Mouse (Mus musculus): Measurements from ENCODE around the gene Olfr544. TPM values are rescaled to one million over a fixed set of nuclear protein-coding genes. Genes with fewer than 3 reads are reported as not detected.
"Not testable (repeated sequence)": the region's sequence is repeated elsewhere in the genome, so short reads cannot be mapped to it uniquely, and the experiment has no call there.

Gene Olfr544
- polyA plus RNA-seq, 1 experiment from 2014 or later = 0.04 TPM

DNA sequence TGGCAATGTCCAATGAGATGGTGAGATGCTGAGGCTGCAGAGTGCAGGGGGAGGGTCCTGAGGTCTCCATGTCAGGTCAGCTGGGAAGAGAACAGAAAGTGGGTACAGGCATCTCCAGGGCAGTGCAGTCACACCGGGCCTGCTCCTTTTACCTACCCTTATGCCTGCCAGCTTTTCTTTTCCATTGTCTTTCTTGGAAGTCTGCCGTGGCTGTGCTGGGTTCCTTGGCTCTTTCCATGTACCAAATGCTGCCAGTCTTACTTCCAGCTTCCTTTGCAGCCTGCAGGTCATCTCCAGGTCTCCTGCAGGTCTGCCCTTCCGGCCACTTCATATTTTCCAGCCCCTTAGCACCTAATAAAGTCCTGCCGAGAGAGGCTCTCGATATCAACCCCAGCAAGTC, 13.9 kb upstream of the Olfr544 start:
- no peaks in the 10 kb centered on the region for H3K9me3 ChIP-seq
- H3K27me3 ChIP-seq (replicated peaks) = no peaks in the 10 kb centered on the region
- ATAC-seq (ENCODE audit: insufficient read depth, low FRiP score, low read depth) = no peak
- 64% methylated on average over 5 of the region's 5 CpGs for WGBS
- no peaks in the 10 kb centered on the region for H3K4me1 ChIP-seq
- no peak overlapping the region for H3K4me2 ChIP-seq
- no peaks in the 10 kb centered on the region for H3K36me3 ChIP-seq
- no peak overlapping the region for H3K4me3 ChIP-seq (replicated peaks)
- no peak overlapping the region for H3K27ac ChIP-seq
- no peak overlapping the region for H3K9ac ChIP-seq

DNA sequence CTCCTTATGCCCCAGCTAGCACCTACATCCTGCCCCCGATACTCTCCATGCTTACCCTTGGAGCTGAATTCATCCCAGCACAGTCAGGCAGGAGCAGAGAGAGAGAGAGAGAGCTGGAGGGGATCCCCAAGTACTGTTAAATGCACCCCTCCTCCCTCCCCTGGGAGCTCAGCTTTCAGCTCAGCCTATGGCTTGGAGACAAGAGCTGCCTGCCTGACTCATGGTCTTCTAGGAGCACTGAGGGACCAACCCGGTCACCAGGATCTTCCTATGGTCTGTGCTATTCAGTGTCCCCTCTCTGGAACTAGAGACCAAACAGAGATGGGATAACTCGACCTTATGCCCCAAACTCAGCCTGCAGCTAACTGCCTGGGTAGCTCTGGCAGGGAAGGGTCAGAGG, 11.4 kb upstream of the Olfr544 start, which contains the start of gene Olfr545:
Olfr545 (minus strand) TSS at position 101 of the 400 bp plus-strand sequence.
- Histone ChIP-seq H3K4me1 (no peaks in the 10 kb centered on the region), H3K9ac (no peak within 1 kb of the TSS), H3K4me3 (replicated peaks) (no peak within 1 kb of the TSS), H3K4me2 (no peak within 1 kb of the TSS), H3K27me3 (replicated peaks) (no peaks in the 10 kb centered on the region), H3K27ac (no peak within 1 kb of the TSS), H3K9me3 (no peaks in the 10 kb centered on the region), H3K36me3 (no peaks in the 10 kb centered on the region)
- 55% methylated on average over 3 of the region's 3 CpGs for WGBS
- no peak for ATAC-seq (ENCODE audit: insufficient read depth, low FRiP score, low read depth)

GRCm38 (mm10) chr7:102494416-102494815, 6.3 kb upstream of the Olfr544 start:
- H3K4me2 ChIP-seq; H3K4me3 ChIP-seq (replicated peaks); H3K9ac ChIP-seq; H3K9me3 ChIP-seq; ATAC-seq (ENCODE audit: insufficient read depth, low FRiP score, low read depth); H3K27me3 ChIP-seq (replicated peaks); H3K36me3 ChIP-seq; H3K4me1 ChIP-seq; H3K27ac ChIP-seq: not testable (repeated sequence)
- 39% methylated on average over 7 of the region's 7 CpGs for WGBS

DNA sequence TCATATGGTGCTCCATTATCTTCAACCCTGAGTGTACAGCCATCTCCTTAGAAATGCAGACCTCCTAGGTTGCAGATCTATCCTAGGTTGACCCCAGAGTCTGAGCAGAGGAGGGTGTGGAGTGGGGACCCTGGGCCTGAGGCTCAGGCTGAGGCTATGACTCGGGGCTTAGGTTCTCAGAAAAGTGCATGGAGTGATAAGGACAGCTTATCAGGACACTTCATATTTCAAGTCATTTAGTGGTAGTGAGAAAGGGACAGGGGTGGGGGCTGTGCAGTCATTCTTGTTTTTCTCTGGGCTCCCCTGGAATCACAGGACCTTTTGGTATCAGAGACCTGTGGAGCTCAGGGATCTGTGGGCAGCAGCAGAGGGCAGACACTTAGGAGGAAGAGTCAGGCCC, 2.0 kb downstream of the Olfr544 start:
- Histone ChIP-seq H3K4me2 (no peak overlapping the region), H3K27me3 (replicated peaks) (no peaks in the 10 kb centered on the region), H3K27ac (no peak overlapping the region), H3K9me3 (no peaks in the 10 kb centered on the region), H3K36me3 (no peaks in the 10 kb centered on the region), H3K4me1 (no peaks in the 10 kb centered on the region), H3K9ac (no peak overlapping the region), H3K4me3 (replicated peaks) (no peak overlapping the region)
- ATAC-seq (ENCODE audit: insufficient read depth, low FRiP score, low read depth) = 0 out of 2 replicates have a peak, but pooled peaks have one; percentile 10
- 40% methylated on average over 1 of the region's 1 CpGs for WGBS

GRCm38 (mm10) chr7:102484766-102485165, 3.3 kb downstream of the Olfr544 start:
- H3K4me1 ChIP-seq; ATAC-seq (ENCODE audit: insufficient read depth, low FRiP score, low read depth); H3K4me3 ChIP-seq (replicated peaks); H3K9me3 ChIP-seq; H3K9ac ChIP-seq; H3K27ac ChIP-seq; H3K27me3 ChIP-seq (replicated peaks); H3K4me2 ChIP-seq; H3K36me3 ChIP-seq: not testable (repeated sequence)
- 71% methylated on average over 8 of the region's 8 CpGs for whole genome bisulfite sequencing

GRCm38 (mm10) chr7:102483665-102484064, 4.4 kb downstream of the Olfr544 start:
- ATAC-seq (ENCODE audit: insufficient read depth, low FRiP score, low read depth) = no peak
- 66% methylated on average over 2 of the region's 2 CpGs for WGBS
- Histone ChIP-seq H3K9me3 (no peaks in the 10 kb centered on the region), H3K36me3 (no peaks in the 10 kb centered on the region), H3K4me3 (replicated peaks) (no peak overlapping the region), H3K4me2 (no peak overlapping the region), H3K27me3 (replicated peaks) (no peaks in the 10 kb centered on the region), H3K4me1 (no peaks in the 10 kb centered on the region), H3K27ac (no peak overlapping the region), H3K9ac (no peak overlapping the region)

- no peak for ATAC-seq (ENCODE audit: insufficient read depth, low FRiP score, low read depth)
Observed at GRCm38 (mm10) chr7:102481579-102481978, 6.5 kb downstream of the Olfr544 start, which contains the start of gene Olfr543. TSS of gene Olfr543 (minus strand) at chr7:102481679.

GRCm38 (mm10) chr7:102480821-102481220, 7.3 kb downstream of the Olfr544 start:
- H3K4me2 ChIP-seq = no peak overlapping the region
- no peaks in the 10 kb centered on the region for H3K9me3 ChIP-seq
- H3K36me3 ChIP-seq = no peaks in the 10 kb centered on the region
- no peak overlapping the region for H3K27ac ChIP-seq
- H3K4me1 ChIP-seq = no peaks in the 10 kb centered on the region
- no peak for ATAC-seq (ENCODE audit: insufficient read depth, low FRiP score, low read depth)
- H3K4me3 ChIP-seq (replicated peaks) = no peak overlapping the region
- H3K9ac ChIP-seq = no peak overlapping the region
- WGBS = 59% methylated on average over 4 of the region's 4 CpGs
- no peaks in the 10 kb centered on the region for H3K27me3 ChIP-seq (replicated peaks)

More at GRCm38 (mm10) chr7:102481579-102481978, 6.5 kb downstream of the Olfr544 start, which contains the start of gene Olfr543:
- no peak within 1 kb of the TSS for H3K4me2 ChIP-seq
- no peaks in the 10 kb centered on the region for H3K36me3 ChIP-seq
- no peaks in the 10 kb centered on the region for H3K9me3 ChIP-seq
- no peaks in the 10 kb centered on the region for H3K4me1 ChIP-seq
- H3K27me3 ChIP-seq (replicated peaks) = no peaks in the 10 kb centered on the region
- no peak within 1 kb of the TSS for H3K4me3 ChIP-seq (replicated peaks)
- H3K27ac ChIP-seq = no peak within 1 kb of the TSS
- H3K9ac ChIP-seq = no peak within 1 kb of the TSS
- 92% methylated on average over 4 of the region's 4 CpGs for WGBS

- no peak for ATAC-seq (ENCODE audit: insufficient read depth, low FRiP score, low read depth)
- H3K4me1 ChIP-seq = no peaks in the 10 kb centered on the region
- H3K27me3 ChIP-seq (replicated peaks) = no peaks in the 10 kb centered on the region
- H3K4me2 ChIP-seq = no peak overlapping the region
- no peak overlapping the region for H3K4me3 ChIP-seq (replicated peaks)
- no peak overlapping the region for H3K9ac ChIP-seq
- no peak overlapping the region for H3K27ac ChIP-seq
- WGBS = 69% methylated on average over 5 of the region's 5 CpGs
- no peaks in the 10 kb centered on the region for H3K9me3 ChIP-seq
- H3K36me3 ChIP-seq = no peaks in the 10 kb centered on the region
Observed at GRCm38 (mm10) chr7:102479368-102480078, 8.6 kb downstream of the Olfr544 start.

GRCm38 (mm10) chr7:102478926-102479325, 9.2 kb downstream of the Olfr544 start:
- Histone ChIP-seq H3K9ac (no peak overlapping the region), H3K27me3 (replicated peaks) (no peaks in the 10 kb centered on the region), H3K4me3 (replicated peaks) (no peak overlapping the region), H3K4me1 (no peaks in the 10 kb centered on the region), H3K36me3 (no peaks in the 10 kb centered on the region), H3K27ac (no peak overlapping the region), H3K9me3 (no peaks in the 10 kb centered on the region), H3K4me2 (no peak overlapping the region)
- no peak for ATAC-seq (ENCODE audit: insufficient read depth, low FRiP score, low read depth)
- 72% methylated on average over 3 of the region's 3 CpGs for WGBS

GRCm38 (mm10) chr7:102478425-102478824, 9.7 kb downstream of the Olfr544 start:
- Histone ChIP-seq H3K9me3 (no peaks in the 10 kb centered on the region), H3K9ac (no peak overlapping the region), H3K4me2 (no peak overlapping the region), H3K4me3 (replicated peaks) (no peak overlapping the region), H3K4me1 (no peaks in the 10 kb centered on the region), H3K27me3 (replicated peaks) (no peaks in the 10 kb centered on the region), H3K27ac (no peak overlapping the region), H3K36me3 (no peaks in the 10 kb centered on the region)
- WGBS = 80% methylated on average over 4 of the region's 4 CpGs
- no peak for ATAC-seq (ENCODE audit: insufficient read depth, low FRiP score, low read depth)

DNA sequence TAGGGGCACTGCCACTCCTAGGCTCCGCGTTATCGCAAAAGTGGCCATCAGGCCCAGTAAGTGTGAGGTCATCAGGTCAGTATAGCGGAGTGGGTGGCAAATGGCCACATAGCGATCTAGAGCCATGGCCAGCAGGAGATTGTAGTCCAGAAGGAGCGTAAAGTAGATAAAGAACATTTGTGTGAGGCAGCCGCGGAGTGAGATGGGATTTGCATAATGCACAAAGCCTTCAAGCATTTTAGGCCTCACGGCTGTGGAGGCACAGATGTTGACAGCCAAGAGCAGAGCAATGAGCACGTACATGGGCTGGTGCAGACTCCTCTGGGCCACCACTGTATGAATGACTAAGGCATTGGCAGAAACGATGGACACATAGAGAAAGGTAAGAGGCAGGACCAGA, 10.7 kb downstream of the Olfr544 start:
- no peaks in the 10 kb centered on the region for H3K9me3 ChIP-seq
- WGBS = 82% methylated on average over 11 of the region's 11 CpGs

More for the DNA sequence above, 10.7 kb downstream of the Olfr544 start:
- Histone ChIP-seq H3K4me2 (no peak overlapping the region), H3K27ac (no peak overlapping the region), H3K4me1 (no peaks in the 10 kb centered on the region), H3K27me3 (replicated peaks) (no peaks in the 10 kb centered on the region), H3K9ac (no peak overlapping the region), H3K4me3 (replicated peaks) (no peak overlapping the region), H3K36me3 (no peaks in the 10 kb centered on the region)
- no peak for ATAC-seq (ENCODE audit: insufficient read depth, low FRiP score, low read depth)
